Mouse (Mus musculus) heart, postnatal 0 days (tissue): ENCODE results near the gene Stmn3.

Source experiments
- CTCF ChIP-seq: IDR thresholded peaks from 2 replicates; pipeline ENCODE4 v1.5.1; 2016; ENCODE audit warnings: antibody characterized with exemption, control low read depth, low read depth
- EP300 ChIP-seq: IDR thresholded peaks from 2 replicates; pipeline ENCODE4 v1.6.1; 2016; ENCODE audit warnings: antibody characterized with exemption, low read depth

DNA sequence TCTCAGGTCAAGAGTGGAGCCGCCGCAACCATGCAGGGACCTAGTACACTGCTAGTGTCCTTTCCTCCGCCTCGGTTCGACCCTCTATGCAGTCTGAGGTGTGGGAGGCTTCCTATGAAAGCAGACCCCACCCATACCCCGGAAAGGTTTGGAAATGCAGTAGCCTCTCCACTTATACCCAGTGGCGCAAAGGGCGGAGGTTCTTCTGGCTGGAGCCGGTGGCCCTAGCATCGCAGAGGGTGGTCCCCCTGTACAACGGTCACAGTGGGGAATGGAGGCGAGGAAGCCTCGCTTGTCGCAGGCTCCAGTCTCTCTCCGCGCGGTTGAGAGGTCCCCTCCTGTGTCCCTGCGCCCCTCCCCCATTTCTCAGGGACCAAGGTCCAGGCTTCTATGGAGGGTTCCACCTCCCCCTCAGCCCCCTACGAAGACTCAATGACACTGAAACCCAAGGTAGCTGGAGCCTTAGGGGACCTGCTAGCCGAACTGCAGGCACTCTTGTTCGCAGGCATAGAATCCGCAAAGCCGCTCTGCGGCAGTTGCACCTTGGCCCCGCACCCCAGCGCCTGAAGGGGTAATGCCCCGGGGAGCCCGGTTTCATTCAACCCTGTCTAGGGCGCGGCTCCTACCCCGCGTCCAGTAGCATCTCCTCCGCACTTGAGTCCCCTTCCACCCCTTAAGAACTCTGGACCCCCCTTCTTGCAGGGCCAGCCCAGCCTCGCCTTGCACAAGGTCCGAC, 788 bp downstream of the Stmn3 start:
- TF ChIP-seq CTCF (no peak), EP300 (no peak)
